Mouse (Mus musculus) inflammation-experienced regulatory T-cells (primary cell): Measurements from ENCODE around the gene Vmn1r80. TPM values are rescaled to one million over a fixed set of nuclear protein-coding genes. Genes with fewer than 3 reads are reported as not detected.

Experiments used
- polyA plus RNA-seq, 2 experiments: library from polyadenylated mRNA; unstranded; fragments of 100-300 nt; shearing (Covaris generic); gene quantifications; one replicate each; pipeline ENCODE4 v1.2.1; 2017

Vmn1r80 gene
- polyA plus RNA-seq: under 1 TPM; 0.14 to 0.38 TPM

DNA sequence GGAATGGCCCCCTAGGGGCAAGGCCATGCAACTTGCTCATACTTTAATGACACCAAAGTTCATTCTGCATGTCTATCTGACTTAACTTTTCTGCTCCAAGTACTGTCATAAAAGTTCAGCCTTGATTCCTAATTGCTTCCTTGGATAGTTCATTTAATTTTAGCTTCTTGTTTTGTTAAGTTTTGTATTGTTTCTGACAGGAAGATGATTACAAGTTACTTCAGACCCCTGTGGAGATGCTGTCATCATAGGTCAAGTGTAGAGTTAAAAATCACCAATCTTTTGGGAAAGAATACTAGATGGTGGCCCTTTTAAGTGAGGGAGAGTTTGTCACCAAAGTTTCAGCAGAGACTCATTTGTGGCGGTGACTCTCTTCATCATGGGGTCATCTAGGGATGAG is at the start of gene Vmn1r80:
Gene Vmn1r80 (plus strand): TSS at position 301 of the 400 bp plus-strand sequence.

DNA sequence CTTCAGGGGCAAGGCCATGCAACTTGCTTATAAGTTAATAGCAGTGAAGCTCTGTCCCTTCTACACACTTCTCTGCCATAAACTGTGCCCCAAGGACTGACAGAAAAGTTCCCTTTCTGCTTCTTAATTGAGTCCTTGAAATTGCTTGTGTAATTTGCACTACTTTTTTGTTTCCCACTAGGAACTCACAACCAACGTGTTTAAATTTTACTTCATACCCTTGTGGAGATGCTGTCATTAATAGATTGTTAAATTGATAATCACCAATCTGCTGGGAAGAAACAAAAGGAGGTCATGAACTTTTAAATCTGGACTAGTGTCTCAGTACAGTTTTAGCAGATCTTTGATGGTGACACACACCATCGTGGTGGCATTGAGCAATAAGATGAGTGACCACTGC is 39.1 kb upstream of the Vmn1r80 start, which contains the start of gene Vmn1r78:
Gene Vmn1r78 (plus strand): TSS at position 301 of the 400 bp plus-strand sequence.

GRCm38 (mm10) chr7:12170979-12171378 is 18.1 kb upstream of the Vmn1r80 start, which contains the start of gene Vmn1r79:
Gene Vmn1r79 (plus strand): TSS chr7:12171279.

Other genes with a start within 250 kb of the Vmn1r80 start
- 1 to 10 TPM in 1 of 2 experiments, not detected in 1; 1.2 TPM for gene Vmn1r77, start 152.5 kb upstream of the Vmn1r80 start, polyA plus RNA-seq
- under 1 TPM in 1 of 2 experiments, not detected in 1; 0.13 TPM for gene Vmn1r78, start 39.0 kb upstream of the Vmn1r80 start, polyA plus RNA-seq
- gene Vmn1r79, start 18.0 kb upstream of the Vmn1r80 start, polyA plus RNA-seq: under 1 TPM in 1 of 2 experiments, not detected in 1; 0.04 TPM
- gene Vmn1r81, start 79.0 kb downstream of the Vmn1r80 start, polyA plus RNA-seq: 1 to 10 TPM in 1 of 2 experiments, under 1 TPM in 1; 0.12 to 1.0 TPM
- under 1 TPM in 1 of 2 experiments, not detected in 1; 0.07 TPM for gene Vmn1r82, start 111.1 kb downstream of the Vmn1r80 start, polyA plus RNA-seq
- not detected for gene Vmn1r83, start 140.2 kb downstream of the Vmn1r80 start, polyA plus RNA-seq
- gene Vmn1r84, start 180.0 kb downstream of the Vmn1r80 start, polyA plus RNA-seq: 1 to 10 TPM in 1 of 2 experiments, under 1 TPM in 1; 0.30 to 2.0 TPM
- gene Zfp551, start 233.5 kb downstream of the Vmn1r80 start, polyA plus RNA-seq: 1 to 10 TPM; 2.4 to 7.3 TPM